Mouse (Mus musculus): ENCODE results near the gene Ccn1. TPM values are rescaled to one million over a fixed set of nuclear protein-coding genes. Genes with fewer than 3 reads are reported as not detected.

The Ccn1 gene
- polyA plus RNA-seq (2015; fragmentation: Nextera tagmentation; extraction: Ambion mirVana): 92.0 and 104 TPM in 2 replicates

DNA sequence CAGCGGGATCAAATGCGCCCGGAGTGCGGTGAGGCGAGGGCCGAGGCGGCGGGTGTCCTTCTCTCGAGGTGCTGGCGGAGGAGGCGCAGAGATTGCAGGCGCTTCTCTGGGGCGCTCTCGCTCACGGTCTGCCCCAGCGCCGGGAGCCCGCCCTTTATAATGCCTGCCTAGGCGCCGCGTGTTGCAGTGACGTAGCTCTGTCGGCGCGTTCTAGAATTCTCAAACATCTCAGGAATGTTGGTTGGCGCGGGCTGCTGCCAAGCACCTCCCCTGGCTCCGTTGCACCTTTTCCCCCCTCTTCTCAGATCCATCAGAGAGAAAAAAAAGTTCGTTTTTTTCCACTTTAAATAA lies at the start of gene Ccn1:
Ccn1 (minus strand) TSS at position 130 of the 351 bp plus-strand sequence.
- peak; percentile 53 for ATAC-seq (ENCODE audit: insufficient number of reproducible peaks, low FRiP score, low TSS enrichment, low read depth)
- Histone ChIP-seq H3K4me2 (peak within 1 kb of the TSS; percentile 85), H3K27me3 (no peaks in the 10 kb centered on the region), H3K36me3 (peaks cover 10% of the 10 kb centered on the region), H3K4me3 (peak within 1 kb of the TSS; percentile 62), H3K9me3 (no peaks in the 10 kb centered on the region), H3K4me1 (peaks cover 62% of the 10 kb centered on the region), H3K27ac (peak within 1 kb of the TSS; percentile 94), H3K9ac (peak within 1 kb of the TSS; percentile 69)
- WGBS: under 1% methylated on average over 29 of the region's 29 CpGs

DNA sequence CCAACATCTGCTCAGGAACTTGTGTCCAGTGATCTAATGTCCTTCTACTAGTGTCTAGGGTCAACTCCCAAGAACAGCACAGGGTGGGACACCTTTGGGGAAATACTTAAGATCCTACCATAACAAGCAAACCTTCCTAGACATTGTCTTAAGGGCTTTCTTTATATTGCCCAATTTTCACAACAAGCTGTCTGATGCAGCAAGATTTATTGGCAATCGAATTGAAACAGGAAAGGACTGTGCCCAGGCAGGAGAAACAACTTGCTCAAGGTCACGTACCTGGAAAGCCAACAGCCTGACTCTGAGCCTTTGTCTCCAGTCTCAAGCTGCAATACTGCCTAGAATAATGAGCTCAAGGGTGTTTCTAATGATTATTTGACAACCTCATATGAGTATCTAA lies 43.6 kb upstream of the Ccn1 start:
- no peaks in the 10 kb centered on the region for H3K36me3 ChIP-seq

GRCm38 (mm10) chr3:145692037-145692436 lies 42.3 kb upstream of the Ccn1 start:
- Histone ChIP-seq H3K27ac (peak overlapping the region; percentile 67; the same call in 1 of the 2 replicates), H3K4me2 (peak overlapping the region; percentile 6; the same call in 1 of the 2 replicates), H3K9me3 (no peaks in the 10 kb centered on the region), H3K9ac (no peak overlapping the region), H3K4me3 (no peak overlapping the region), H3K36me3 (no peaks in the 10 kb centered on the region), H3K27me3 (no peaks in the 10 kb centered on the region), H3K4me1 (peaks cover 10% of the 10 kb centered on the region; the same call in 1 of the 2 replicates)
- WGBS: 43% methylated on average over 9 of the region's 9 CpGs
- peak; percentile 66 for ATAC-seq (ENCODE audit: insufficient number of reproducible peaks, low FRiP score, low TSS enrichment, low read depth)

More for the DNA sequence above, 43.6 kb upstream of the Ccn1 start:
- no peak overlapping the region for H3K9ac ChIP-seq
- H3K4me2 ChIP-seq: no peak overlapping the region
- H3K4me1 ChIP-seq: peaks cover 10% of the 10 kb centered on the region; the same call in 1 of the 2 replicates
- no peak for ATAC-seq (ENCODE audit: insufficient number of reproducible peaks, low FRiP score, low TSS enrichment, low read depth)
- no peak overlapping the region for H3K27ac ChIP-seq
- H3K27me3 ChIP-seq: no peaks in the 10 kb centered on the region
- no peak overlapping the region for H3K4me3 ChIP-seq
- H3K9me3 ChIP-seq: no peaks in the 10 kb centered on the region
- 54% methylated on average over 2 of the region's 2 CpGs for WGBS

GRCm38 (mm10) chr3:145691415-145691814 lies 41.6 kb upstream of the Ccn1 start:
- ATAC-seq (ENCODE audit: insufficient number of reproducible peaks, low FRiP score, low TSS enrichment, low read depth): no peak
- Histone ChIP-seq H3K27ac (peak overlapping the region; percentile 67), H3K9me3 (no peaks in the 10 kb centered on the region), H3K36me3 (no peaks in the 10 kb centered on the region), H3K4me2 (no peak overlapping the region), H3K27me3 (no peaks in the 10 kb centered on the region), H3K9ac (no peak overlapping the region), H3K4me3 (no peak overlapping the region), H3K4me1 (peaks cover 10% of the 10 kb centered on the region; the same call in 1 of the 2 replicates)
- 36% methylated on average over 7 of the region's 7 CpGs for WGBS

GRCm38 (mm10) chr3:145689271-145689670 lies 39.5 kb upstream of the Ccn1 start:
- Histone ChIP-seq H3K4me1 (peaks cover 21% of the 10 kb centered on the region), H3K36me3 (no peaks in the 10 kb centered on the region), H3K9me3 (no peaks in the 10 kb centered on the region), H3K4me3 (no peak overlapping the region), H3K4me2 (no peak overlapping the region), H3K9ac (no peak overlapping the region), H3K27ac (no peak overlapping the region), H3K27me3 (no peaks in the 10 kb centered on the region)
- 74% methylated on average over 9 of the region's 9 CpGs for WGBS
- no peak for ATAC-seq (ENCODE audit: insufficient number of reproducible peaks, low FRiP score, low TSS enrichment, low read depth)

DNA sequence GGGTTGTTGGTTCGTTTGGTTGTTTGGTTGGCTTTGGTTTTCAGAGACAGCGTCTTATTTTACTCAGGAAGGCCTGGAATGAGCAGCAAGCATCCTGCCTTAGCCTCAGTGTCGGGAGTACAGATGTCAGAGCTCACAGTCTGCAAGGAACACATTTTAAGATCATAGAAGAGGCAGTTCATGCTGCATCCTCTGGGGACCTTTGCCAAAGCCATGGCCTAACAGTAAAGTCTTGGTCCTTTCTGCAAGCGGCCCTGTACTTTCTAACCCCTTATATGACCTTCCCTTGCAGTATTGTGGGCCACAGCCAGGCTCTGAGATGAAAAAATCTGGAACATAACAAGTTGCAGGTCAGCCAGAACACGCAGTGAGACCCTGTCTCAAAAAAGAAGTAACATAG lies 38.1 kb upstream of the Ccn1 start:
- Histone ChIP-seq H3K27me3 (no peaks in the 10 kb centered on the region), H3K4me3 (no peak overlapping the region), H3K9ac (no peak overlapping the region), H3K9me3 (no peaks in the 10 kb centered on the region), H3K27ac (no peak overlapping the region), H3K4me1 (peaks cover 21% of the 10 kb centered on the region), H3K36me3 (no peaks in the 10 kb centered on the region), H3K4me2 (no peak overlapping the region)
- ATAC-seq (ENCODE audit: insufficient number of reproducible peaks, low FRiP score, low TSS enrichment, low read depth): no peak
- 55% methylated on average over 5 of the region's 5 CpGs for WGBS

- 36% methylated on average over 19 of the region's 19 CpGs for WGBS
- Histone ChIP-seq H3K27ac (peak overlapping the region; percentile 85), H3K4me2 (no peak overlapping the region), H3K4me3 (no peak overlapping the region), H3K9ac (no peak overlapping the region), H3K27me3 (no peaks in the 10 kb centered on the region), H3K9me3 (no peaks in the 10 kb centered on the region), H3K4me1 (peaks cover 20% of the 10 kb centered on the region), H3K36me3 (no peaks in the 10 kb centered on the region)
- peak; percentile 66 for ATAC-seq (ENCODE audit: insufficient number of reproducible peaks, low FRiP score, low TSS enrichment, low read depth)
Observed at GRCm38 (mm10) chr3:145684604-145685441, 35.0 kb upstream of the Ccn1 start.

DNA sequence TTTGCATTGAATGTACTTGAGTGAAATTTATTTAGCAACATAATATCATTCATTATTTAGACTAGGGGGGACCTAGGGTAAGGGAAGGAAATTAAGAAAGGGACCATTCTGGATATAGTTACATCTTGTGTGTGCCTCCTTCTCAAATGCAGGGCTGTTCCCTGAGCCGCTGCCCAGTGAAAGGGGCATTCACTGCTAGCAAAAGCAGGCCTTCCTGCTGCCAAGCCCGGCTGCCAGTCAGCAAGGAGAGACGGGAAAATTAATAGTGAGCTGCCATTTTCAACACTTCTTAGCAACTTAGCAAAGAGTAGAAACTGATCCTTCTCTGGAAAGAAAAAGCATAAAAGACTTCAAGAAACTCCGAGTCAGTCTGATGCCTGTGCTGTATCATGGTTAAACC lies 34.4 kb upstream of the Ccn1 start:
- WGBS: 51% methylated on average over 4 of the region's 4 CpGs
- Histone ChIP-seq H3K4me3 (no peak overlapping the region), H3K4me1 (peaks cover 20% of the 10 kb centered on the region), H3K36me3 (no peaks in the 10 kb centered on the region), H3K9ac (no peak overlapping the region), H3K4me2 (no peak overlapping the region), H3K9me3 (no peaks in the 10 kb centered on the region), H3K27ac (peak overlapping the region; percentile 85), H3K27me3 (no peaks in the 10 kb centered on the region)
- ATAC-seq (ENCODE audit: insufficient number of reproducible peaks, low FRiP score, low TSS enrichment, low read depth): no peak

DNA sequence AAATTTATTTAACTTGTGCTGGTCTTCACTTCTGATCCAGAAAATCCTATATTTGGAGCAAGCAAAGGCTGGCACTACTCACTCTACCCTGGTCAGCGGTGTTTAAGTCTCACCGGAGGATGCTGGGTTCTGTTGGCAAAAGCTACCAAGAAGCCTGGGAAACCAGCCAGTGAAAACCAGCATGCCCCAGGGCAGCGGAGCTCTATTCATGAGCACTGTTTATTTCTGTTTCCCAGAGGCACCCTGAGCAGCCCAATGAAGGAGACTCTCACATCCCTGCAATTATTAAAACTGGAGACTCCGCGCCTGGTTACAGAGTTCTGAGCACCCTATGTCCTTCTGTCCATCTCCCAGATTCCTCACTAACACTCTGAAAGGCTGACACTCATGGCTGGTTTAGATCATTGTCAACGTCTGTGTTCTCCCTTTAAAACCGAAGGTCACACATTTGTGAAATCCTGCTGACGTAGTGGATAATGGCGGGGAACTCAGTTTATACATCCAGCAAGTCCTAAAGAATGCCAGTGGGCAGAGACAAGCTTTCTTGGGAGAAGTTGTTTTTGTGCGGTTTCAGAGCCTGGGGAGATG lies 31.7 kb upstream of the Ccn1 start:
- H3K36me3 ChIP-seq: no peaks in the 10 kb centered on the region
- WGBS: 53% methylated on average over 10 of the region's 10 CpGs
- H3K27ac ChIP-seq: peak overlapping the region; percentile 64
- 0 out of 2 replicates have a peak overlapping the region, but pooled peaks have one; percentile 5 for H3K4me2 ChIP-seq
- no peak overlapping the region for H3K4me3 ChIP-seq
- no peaks in the 10 kb centered on the region for H3K9me3 ChIP-seq
- H3K9ac ChIP-seq: no peak overlapping the region
- H3K27me3 ChIP-seq: no peaks in the 10 kb centered on the region
- no peak for ATAC-seq (ENCODE audit: insufficient number of reproducible peaks, low FRiP score, low TSS enrichment, low read depth)
- peaks cover 18% of the 10 kb centered on the region for H3K4me1 ChIP-seq

- H3K36me3 ChIP-seq: no peaks in the 10 kb centered on the region
- peak overlapping the region; percentile 64 for H3K27ac ChIP-seq
- no peak for ATAC-seq (ENCODE audit: insufficient number of reproducible peaks, low FRiP score, low TSS enrichment, low read depth)
- H3K9me3 ChIP-seq: no peaks in the 10 kb centered on the region
- WGBS: 93% methylated on average over 5 of the region's 5 CpGs
- peaks cover 18% of the 10 kb centered on the region for H3K4me1 ChIP-seq
- no peak overlapping the region for H3K9ac ChIP-seq
- H3K4me2 ChIP-seq: no peak overlapping the region
- H3K27me3 ChIP-seq: no peaks in the 10 kb centered on the region
- H3K4me3 ChIP-seq: no peak overlapping the region
Observed at GRCm38 (mm10) chr3:145680686-145681085, 30.9 kb upstream of the Ccn1 start.

DNA sequence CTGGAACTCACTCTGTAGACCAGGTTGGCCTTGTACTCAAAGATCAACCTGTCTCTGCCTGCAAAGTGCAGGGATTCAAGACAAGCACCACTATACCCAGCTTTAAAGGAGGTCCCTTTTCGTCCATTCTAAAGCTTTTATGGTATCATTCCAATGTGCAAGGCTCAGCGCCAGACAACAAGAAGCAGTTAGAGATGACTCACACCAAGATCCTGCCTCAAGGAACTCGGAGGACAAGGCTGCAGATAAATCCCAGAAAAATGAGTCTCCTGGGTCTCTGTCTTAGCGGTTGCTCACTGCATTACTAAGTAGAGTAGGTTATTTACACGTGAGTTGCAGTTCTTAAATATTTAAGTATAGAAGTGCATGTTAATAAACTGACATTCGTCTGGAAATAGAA lies 26.4 kb upstream of the Ccn1 start:
- Histone ChIP-seq H3K4me2 (no peak overlapping the region), H3K27ac (no peak overlapping the region), H3K4me3 (no peak overlapping the region), H3K9me3 (no peaks in the 10 kb centered on the region), H3K9ac (no peak overlapping the region), H3K36me3 (no peaks in the 10 kb centered on the region), H3K27me3 (no peaks in the 10 kb centered on the region), H3K4me1 (no peaks in the 10 kb centered on the region)
- ATAC-seq (ENCODE audit: insufficient number of reproducible peaks, low FRiP score, low TSS enrichment, low read depth): no peak
- WGBS: 61% methylated on average over 6 of the region's 6 CpGs

- Histone ChIP-seq H3K36me3 (no peaks in the 10 kb centered on the region), H3K27me3 (no peaks in the 10 kb centered on the region), H3K4me3 (no peak overlapping the region), H3K27ac (no peak overlapping the region), H3K9ac (no peak overlapping the region), H3K9me3 (no peaks in the 10 kb centered on the region), H3K4me2 (no peak overlapping the region), H3K4me1 (no peaks in the 10 kb centered on the region)
- ATAC-seq (ENCODE audit: insufficient number of reproducible peaks, low FRiP score, low TSS enrichment, low read depth): no peak
- WGBS: 55% methylated on average over 2 of the region's 2 CpGs
Observed at GRCm38 (mm10) chr3:145674815-145675214, 25.0 kb upstream of the Ccn1 start.

All from limb, embryonic 15.5 days (tissue).